Mouse (Mus musculus): ENCODE results near the gene Rit1.
"Not testable (repeated sequence)": the region's sequence is repeated elsewhere in the genome, so short reads cannot be mapped to it uniquely, and the experiment has no call there.

Gene Rit1

GRCm38 (mm10) chr3:88738641-88739040 lies 22.0 kb downstream of the Rit1 start:
- DNase-seq (ENCODE audit: low spot score): no peak

- no peak for DNase-seq (ENCODE audit: low spot score)
These were observed 23.5 kb downstream of the Rit1 start for GRCm38 (mm10) chr3:88740147-88740546.

- DNase-seq (ENCODE audit: low spot score): no peak
These were observed 28.9 kb downstream of the Rit1 start for GRCm38 (mm10) chr3:88745534-88745933.

GRCm38 (mm10) chr3:88746139-88746870 lies 29.7 kb downstream of the Rit1 start:
- DNase-seq (ENCODE audit: low spot score): no peak

GRCm38 (mm10) chr3:88746871-88747231 lies 30.2 kb downstream of the Rit1 start:
- no peak for DNase-seq (ENCODE audit: low spot score)

- no peak for DNase-seq (ENCODE audit: low spot score)
These were observed 37.6 kb downstream of the Rit1 start for GRCm38 (mm10) chr3:88754283-88754682.

GRCm38 (mm10) chr3:88755541-88755940 lies 38.9 kb downstream of the Rit1 start:
- no peak for DNase-seq (ENCODE audit: low spot score)

GRCm38 (mm10) chr3:88756276-88756675 lies 39.6 kb downstream of the Rit1 start:
- DNase-seq (ENCODE audit: low spot score): no peak

- peak; percentile 73 for DNase-seq (ENCODE audit: low spot score)
These were observed 41.4 kb downstream of the Rit1 start for GRCm38 (mm10) chr3:88758045-88758500.

GRCm38 (mm10) chr3:88761619-88762018 lies 45.0 kb downstream of the Rit1 start:
- DNase-seq (ENCODE audit: low spot score): no peak

- DNase-seq (ENCODE audit: low spot score): no peak
These were observed 45.8 kb downstream of the Rit1 start for GRCm38 (mm10) chr3:88762401-88762831.

- peak; percentile 43 for DNase-seq (ENCODE audit: low spot score)
These were observed 54.7 kb downstream of the Rit1 start for GRCm38 (mm10) chr3:88771189-88771940.

- not testable (repeated sequence) for DNase-seq (ENCODE audit: low spot score)
These were observed 55.3 kb downstream of the Rit1 start for GRCm38 (mm10) chr3:88771941-88772280.

- DNase-seq (ENCODE audit: low spot score): peak; percentile 90
These were observed 55.8 kb downstream of the Rit1 start for GRCm38 (mm10) chr3:88772399-88772798.

- not testable (repeated sequence) for DNase-seq (ENCODE audit: low spot score)
These were observed 56.5 kb downstream of the Rit1 start for GRCm38 (mm10) chr3:88773163-88773562.

- not testable (repeated sequence) for DNase-seq (ENCODE audit: low spot score)
These were observed 58.6 kb downstream of the Rit1 start, which contains the start of gene Syt11 for GRCm38 (mm10) chr3:88774939-88775841. Gene Syt11, minus strand, starts transcription at chr3:88775164.

Measured in layer of hippocampus, adult 9-10 months (tissue).